ENCODE assay signal across 8 mouse cellular contexts in the genomic region with DNA sequence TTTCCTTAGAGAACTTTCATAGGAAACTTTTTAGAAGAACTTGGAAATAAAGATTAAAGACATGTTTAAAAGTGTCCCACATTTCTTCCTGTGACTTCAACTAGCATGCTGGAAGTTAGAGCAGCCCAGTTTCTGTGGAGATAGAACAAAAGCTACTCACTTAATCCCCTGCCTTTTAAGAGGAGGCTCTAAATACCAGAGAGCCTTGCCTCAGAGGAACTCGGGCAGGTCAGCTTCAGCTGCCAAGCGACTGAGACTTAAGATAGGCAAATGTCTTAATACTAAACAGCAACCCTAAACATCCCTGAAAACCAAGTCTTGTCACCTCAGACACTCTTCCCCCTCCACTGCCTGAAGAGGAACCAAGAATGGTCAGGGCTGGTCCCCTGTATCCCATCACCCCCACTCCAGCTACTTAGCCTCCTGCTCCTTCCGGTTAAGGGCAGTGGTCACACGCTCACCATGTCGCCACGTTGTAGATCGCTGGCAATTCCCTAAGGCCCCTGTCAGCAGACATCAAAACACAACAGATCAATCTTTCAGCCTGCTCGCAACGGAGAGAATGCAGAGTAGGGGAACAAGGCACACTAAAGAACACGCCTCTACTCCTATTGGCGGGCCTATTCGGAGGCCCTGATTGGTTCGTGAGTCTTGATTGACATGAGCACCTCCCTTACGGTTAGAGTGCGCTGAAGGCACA. TPM values are rescaled to one million over a fixed set of nuclear protein-coding genes. Genes with fewer than 3 reads are reported as not detected.
A peak's percentile ranks its signal among the peaks of the same experiment; 100 is the strongest.
DNase-seq lines count a peak whose midpoint lies in the region; ATAC-seq lines count a peak whose summit lies in the region.
"Not testable (repeated sequence)": the region's sequence is repeated elsewhere in the genome, so short reads cannot be mapped to it uniquely, and the experiment has no call there.

A gene (minus strand): TSS at position 606 of the 700 bp plus-strand sequence.

- peak; percentile 100 for ATAC-seq in hindbrain, embryonic 12.5 days (ENCODE audit: low FRiP score)

- peak; percentile 76 for DNase-seq in T-cell, adult 2 months (ENCODE audit: low spot score)
- peak; percentile 62 to 78 for DNase-seq in cerebellum, postnatal 25 days
- DNase-seq in frontal cortex, postnatal 14 days (ENCODE audit: low spot score in 2 of 2), result peak; percentile 61 to 68
- DNase-seq in layer of hippocampus, postnatal 10 days (ENCODE audit: low spot score in 2 of 2), result peak; percentile 71 to 78
- peak; percentile 90 for DNase-seq in lung, postnatal 10 days
- DNase-seq in ovary, postnatal 14 days (ENCODE audit: low spot score), result peak; percentile 48
- DNase-seq in thymus, postnatal 10 days (ENCODE audit: low spot score in 2 of 2), result peak; percentile 81 to 83

- peak within 1 kb of the TSS; percentile 47 for H3K4me3 ChIP-seq in hindbrain, embryonic 12.5 days

- H3K36me3 ChIP-seq in hindbrain, embryonic 12.5 days, result not testable (repeated sequence)

- not testable (repeated sequence) for H3K27ac ChIP-seq in hindbrain, embryonic 12.5 days

- H3K4me2 ChIP-seq in hindbrain, embryonic 12.5 days (replicated peaks), result peak within 1 kb of the TSS; percentile 52

- not testable (repeated sequence) for H3K4me1 ChIP-seq in hindbrain, embryonic 12.5 days

- H3K9me3 ChIP-seq in hindbrain, embryonic 12.5 days (replicated peaks), result not testable (repeated sequence)

- peak within 1 kb of the TSS; percentile 56 for H3K9ac ChIP-seq in hindbrain, embryonic 12.5 days

- WGBS in hindbrain, embryonic 12.5 days, result under 1% methylated on average over 15 of the region's 15 CpGs

- H3K27me3 ChIP-seq in hindbrain, embryonic 12.5 days, result not testable (repeated sequence)

RNA-seq across cellular contexts. Expression of the gene that starts here (rescaled TPM):
- 9.9 and 11.5 TPM in 2 replicates for polyA plus RNA-seq in hindbrain, embryonic 12.5 days (2016; fragmentation: Nextera tagmentation; extraction: Ambion mirVana)
- total RNA-seq in layer of hippocampus, postnatal 10 days (2021), result 1 to 10 TPM; 2.9 TPM
